17 mouse cellular contexts compared by ENCODE assay signal in genomic region chr2:74699664-74700545, GRCm38 (mm10). TPM values are rescaled to one million over a fixed set of nuclear protein-coding genes. Genes with fewer than 3 reads are reported as not detected.
DNase-seq lines count a peak whose midpoint lies in the region; ATAC-seq lines count a peak whose summit lies in the region.
"Had no signal": no experiment of that assay in that cellular context is flagged by ENCODE, and none has a peak within 500 bp of the region (broad histone marks: within the 10 kb centered on the region; RNA-seq: fewer than 3 reads in every experiment).

No protein-coding gene starts in this region.

- H3K4me1 ChIP-seq in intestine, embryonic 16.5 days (ENCODE audit: control insufficient read depth, insufficient read depth, low read length), result peaks cover 8% of the 10 kb centered on the region
- peaks cover 41% of the 10 kb centered on the region for H3K4me1 ChIP-seq in neural tube, embryonic 12.5 days

- H3K9me3 ChIP-seq in intestine, embryonic 16.5 days (ENCODE audit: control insufficient read depth, low read length), result no peaks in the 10 kb centered on the region
- no peaks in the 10 kb centered on the region for H3K9me3 ChIP-seq in neural tube, embryonic 12.5 days
- H3K9me3 ChIP-seq: heart, embryonic 13.5 days; hindbrain, embryonic 15.5 days had no signal

- no peak overlapping the region for H3K4me3 ChIP-seq in intestine, embryonic 16.5 days (ENCODE audit: low read length)
- H3K4me3 ChIP-seq in neural tube, embryonic 12.5 days, result peak overlapping the region; percentile 54
- H3K4me3 ChIP-seq: hindbrain, embryonic 15.5 days had no signal

- 10% methylated on average over 23 of the region's 23 CpGs for WGBS in intestine, embryonic 16.5 days
- 3% methylated on average over 23 of the region's 23 CpGs for WGBS in neural tube, embryonic 12.5 days

- ATAC-seq in intestine, embryonic 16.5 days, result no peak
- no peak for ATAC-seq in neural tube, embryonic 12.5 days (ENCODE audit: low FRiP score, low read depth)
- no peak for ATAC-seq in frontal cortex, adult (ENCODE audit: low TSS enrichment)
- ATAC-seq: forebrain, postnatal 0 days had no signal

- H3K36me3 ChIP-seq in intestine, embryonic 16.5 days (ENCODE audit: control insufficient read depth, insufficient read depth, low read length), result no peaks in the 10 kb centered on the region
- no peaks in the 10 kb centered on the region for H3K36me3 ChIP-seq in neural tube, embryonic 12.5 days
- H3K36me3 ChIP-seq: heart, embryonic 13.5 days; hindbrain, embryonic 15.5 days had no signal

- peaks cover 87% of the 10 kb centered on the region for H3K27me3 ChIP-seq in intestine, embryonic 16.5 days (replicated peaks; ENCODE audit: control insufficient read depth, insufficient read depth, low read length)
- H3K27me3 ChIP-seq in neural tube, embryonic 12.5 days (replicated peaks), result peaks cover 53% of the 10 kb centered on the region

- H3K27ac ChIP-seq in intestine, embryonic 16.5 days (ENCODE audit: low read length), result no peak overlapping the region
- H3K27ac ChIP-seq in neural tube, embryonic 12.5 days, result peak overlapping the region; percentile 57
- H3K27ac ChIP-seq: heart, embryonic 13.5 days; hindbrain, embryonic 15.5 days; macrophage had no signal

- peak overlapping the region; percentile 12; the same call in 1 of the 2 replicates for H3K9ac ChIP-seq in intestine, embryonic 16.5 days (ENCODE audit: low read depth, low read length)
- peak overlapping the region; percentile 96 for H3K9ac ChIP-seq in neural tube, embryonic 12.5 days
- H3K9ac ChIP-seq: forebrain, postnatal 0 days; heart, embryonic 13.5 days; hindbrain, embryonic 15.5 days had no signal

- peak; percentile 53 for DNase-seq in kidney, adult 18-20 months
- no peak for DNase-seq in kidney, adult 8-10 months
- DNase-seq in kidney, postnatal 25 days, result peak; percentile 44 to 65
- DNase-seq in cerebellum, adult 8-10 months, result no peak
- DNase-seq in natural killer cell, adult 2 months (ENCODE audit: low spot score in 2 of 2), result no peak
- DNase-seq: cerebellum, adult 11 months; forebrain, postnatal 0 days; gastrocnemius, postnatal 14 days; lung, adult 2 months; midbrain, embryonic 14.5 days; right cerebral cortex, postnatal 25 days had no signal

- 0 out of 2 replicates have a peak overlapping the region, but pooled peaks have one; percentile 12 for H3K4me2 ChIP-seq in intestine, embryonic 16.5 days (ENCODE audit: low read depth, low read length)
- H3K4me2 ChIP-seq in neural tube, embryonic 12.5 days (replicated peaks), result peak overlapping the region; percentile 75
- H3K4me2 ChIP-seq: heart, embryonic 13.5 days; hindbrain, embryonic 15.5 days had no signal

RNA-seq across cellular contexts. Expression of gene Hoxd9, which starts 2.4 kb away (rescaled TPM):
- 1.8 and 2.5 TPM in 2 replicates for polyA plus RNA-seq in intestine, embryonic 16.5 days (2015; fragmentation: Nextera tagmentation; extraction: Ambion mirVana)
- 34.4 and 36.8 TPM in 2 replicates for polyA plus RNA-seq in neural tube, embryonic 12.5 days (2016; fragmentation: Nextera tagmentation; extraction: Ambion mirVana)
- polyA plus RNA-seq: forebrain, postnatal 0 days; heart, embryonic 13.5 days; hindbrain, embryonic 15.5 days; macrophage; midbrain, embryonic 14.5 days had no signal

RNA-seq across cellular contexts. Expression of gene Hoxd8, which starts 4.5 kb away (rescaled TPM):
- 3.1 TPM in 2 replicates for polyA plus RNA-seq in intestine, embryonic 16.5 days (2015; fragmentation: Nextera tagmentation; extraction: Ambion mirVana)
- polyA plus RNA-seq in neural tube, embryonic 12.5 days (2016; fragmentation: Nextera tagmentation; extraction: Ambion mirVana), result 20.8 and 21.4 TPM in 2 replicates
- polyA plus RNA-seq: macrophage; midbrain, embryonic 14.5 days had no signal

RNA-seq across cellular contexts. Expression of gene Hoxd10, which starts 8.2 kb away (rescaled TPM):
- 3.7 and 4.4 TPM in 2 replicates for polyA plus RNA-seq in intestine, embryonic 16.5 days (2015; fragmentation: Nextera tagmentation; extraction: Ambion mirVana)
- 48.9 and 49.0 TPM in 2 replicates for polyA plus RNA-seq in neural tube, embryonic 12.5 days (2016; fragmentation: Nextera tagmentation; extraction: Ambion mirVana)
- polyA plus RNA-seq: forebrain, postnatal 0 days; hindbrain, embryonic 15.5 days; lung, adult 2 months; macrophage; midbrain, embryonic 14.5 days had no signal

RNA-seq across cellular contexts. Expression of gene Hoxd3, which starts 11.8 kb away (rescaled TPM):
- polyA plus RNA-seq in intestine, embryonic 16.5 days (2015; fragmentation: Nextera tagmentation; extraction: Ambion mirVana), result 13.4 and 15.1 TPM in 2 replicates
- polyA plus RNA-seq in neural tube, embryonic 12.5 days (2016; fragmentation: Nextera tagmentation; extraction: Ambion mirVana), result 55.9 and 68.9 TPM in 2 replicates
- polyA plus RNA-seq: forebrain, postnatal 0 days; macrophage; midbrain, embryonic 14.5 days had no signal

RNA-seq across cellular contexts. Expression of gene Hoxd4, which starts 11.8 kb away (rescaled TPM):
- 0.91 and 0.95 TPM in 2 replicates for polyA plus RNA-seq in intestine, embryonic 16.5 days (2015; fragmentation: Nextera tagmentation; extraction: Ambion mirVana)
- polyA plus RNA-seq in neural tube, embryonic 12.5 days (2016; fragmentation: Nextera tagmentation; extraction: Ambion mirVana), result 14.2 and 16.0 TPM in 2 replicates
- polyA plus RNA-seq: forebrain, postnatal 0 days; heart, embryonic 13.5 days; macrophage; midbrain, embryonic 14.5 days had no signal

Comparison
In these comparisons a context has a peak if more than half of its experiments do, and no peak if none do; other contexts are left out.
1. DNase-seq: peak in kidney, adult 18-20 months (single experiment) and kidney, postnatal 25 days (2 of 2); none in kidney, adult 8-10 months (0 of 2), cerebellum, adult 8-10 months (single experiment) and natural killer cell, adult 2 months (0 of 2).
2. RNA of gene Hoxd9, which starts 2.4 kb away (polyA plus RNA-seq): 34.4 to 36.8 TPM in neural tube, embryonic 12.5 days; 1.8 to 2.5 TPM in intestine, embryonic 16.5 days; every median in the first group is over 10 times any median in the second.